Comparison of ENCODE assay signal across 13 mouse cellular contexts in the genomic region with DNA sequence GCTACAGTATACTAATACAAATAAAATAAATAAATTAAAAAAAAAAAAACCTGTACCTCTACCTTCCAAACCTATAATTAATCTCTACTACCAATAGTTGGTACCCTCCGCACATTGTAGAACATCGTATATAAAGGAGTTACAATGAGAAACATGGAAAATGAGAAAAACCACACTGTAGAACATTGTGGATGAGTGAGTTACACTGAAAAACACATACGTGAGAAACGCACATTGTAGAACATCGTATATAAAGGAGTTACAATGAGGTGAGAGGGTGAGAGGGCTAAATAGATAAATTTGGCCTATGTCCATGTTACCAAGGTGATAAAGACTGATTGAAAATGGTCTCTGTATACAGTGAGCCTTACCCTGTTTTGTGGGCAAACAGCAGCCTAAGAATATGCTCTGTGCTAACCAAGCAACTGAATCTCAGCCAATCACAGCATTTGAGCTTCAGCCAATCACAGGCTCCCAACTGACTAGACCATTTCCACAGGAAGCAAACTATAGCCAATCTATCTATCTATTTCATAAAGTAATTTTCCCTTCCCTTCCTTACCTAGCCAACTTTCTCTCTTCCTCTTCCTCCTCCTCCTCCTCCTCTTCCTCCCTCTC. TPM values are rescaled to one million over a fixed set of nuclear protein-coding genes. Genes with fewer than 3 reads are reported as not detected.
DNase-seq lines count a peak whose midpoint lies in the region; ATAC-seq and TF ChIP-seq lines count a peak whose summit lies in the region.
"Had no signal": no experiment of that assay in that cellular context is flagged by ENCODE, and none has a peak within 500 bp of the region (broad histone marks: within the 10 kb centered on the region; RNA-seq: fewer than 3 reads in every experiment).

No protein-coding gene starts in this region.

- no peak overlapping the region for H3K27ac ChIP-seq in intestine, postnatal 0 days (ENCODE audit: low read depth, low read length)
- H3K27ac ChIP-seq in intestine, embryonic 15.5 days = no peak overlapping the region
- no peak overlapping the region for H3K27ac ChIP-seq in gastrocnemius, adult 2 months

- no peak for TF ChIP-seq CTCF in intestine, postnatal 0 days (IDR thresholded peaks at IDR 0.05; ENCODE audit: low read depth)
- no peak for TF ChIP-seq CTCF in gastrocnemius, adult 2 months (IDR thresholded peaks at IDR 0.05)

- H3K27me3 ChIP-seq in intestine, postnatal 0 days (replicated peaks; ENCODE audit: control insufficient read depth, insufficient read depth, low read length) = no peaks in the 10 kb centered on the region
- no peaks in the 10 kb centered on the region for H3K27me3 ChIP-seq in intestine, embryonic 15.5 days (replicated peaks)

- DNase-seq in gastrocnemius, postnatal 14 days = no peak
- DNase-seq in thymus, postnatal 4 days = no peak
- DNase-seq in gastrocnemius, adult 2 months = no peak
- DNase-seq: cerebellum, adult 8-10 months had no signal

- H3K9me3 ChIP-seq in intestine, postnatal 0 days (ENCODE audit: control insufficient read depth) = no peaks in the 10 kb centered on the region
- H3K9me3 ChIP-seq in intestine, embryonic 15.5 days = no peaks in the 10 kb centered on the region

- H3K4me1 ChIP-seq in intestine, postnatal 0 days (replicated peaks; ENCODE audit: control insufficient read depth, insufficient read depth, low read length) = no peaks in the 10 kb centered on the region
- H3K4me1 ChIP-seq in intestine, embryonic 15.5 days (replicated peaks) = no peaks in the 10 kb centered on the region

- WGBS in intestine, postnatal 0 days = 89% methylated on average over 5 of the region's 5 CpGs
- 79% methylated on average over 5 of the region's 5 CpGs for WGBS in intestine, embryonic 15.5 days

- no peaks in the 10 kb centered on the region for H3K36me3 ChIP-seq in intestine, postnatal 0 days (ENCODE audit: control insufficient read depth, insufficient read depth)
- H3K36me3 ChIP-seq in intestine, embryonic 15.5 days = no peaks in the 10 kb centered on the region

- ATAC-seq in intestine, postnatal 0 days = peak; percentile 79
- ATAC-seq in intestine, embryonic 15.5 days = no peak
- ATAC-seq in activated CD4-positive, CD25-positive, alpha-beta regulatory T cell, adult 4 months = peak; percentile 54
- peak; percentile 76 to 80 for ATAC-seq in hematopoietic stem cell, adult 5-6 weeks (replicated peaks in 1 of 2; ENCODE audit: insufficient read depth in 1 of 2, low FRiP score in 2 of 2, low TSS enrichment in 1 of 2, low read depth in 1 of 2, poor library complexity in 2 of 2, severe bottlenecking in 2 of 2)
- peak; percentile 85 for ATAC-seq in monocyte, adult 5-6 weeks (replicated peaks; ENCODE audit: insufficient number of reproducible peaks, low FRiP score, low TSS enrichment, poor library complexity, severe bottlenecking)

- H3K4me2 ChIP-seq in intestine, postnatal 0 days (replicated peaks; ENCODE audit: low read depth) = no peak overlapping the region
- H3K4me2 ChIP-seq in intestine, embryonic 15.5 days (replicated peaks) = no peak overlapping the region

- no peak overlapping the region for H3K9ac ChIP-seq in intestine, postnatal 0 days (ENCODE audit: low read depth, low read length)
- no peak overlapping the region for H3K9ac ChIP-seq in intestine, embryonic 15.5 days

- intact Hi-C loops in gastrocnemius, postnatal 14 days (cut with DNase I; ENCODE audit: low total_unique reads) = no loop called here
- intact Hi-C loops in gastrocnemius, adult 2 months (cut with DNase I) = no loop called here

- no peak overlapping the region for H3K4me3 ChIP-seq in intestine, postnatal 0 days (ENCODE audit: low read depth, low read length)
- no peak overlapping the region for H3K4me3 ChIP-seq in intestine, embryonic 15.5 days (replicated peaks)
- H3K4me3 ChIP-seq in gastrocnemius, adult 2 months = no peak overlapping the region

RNA-seq across cellular contexts. Expression of gene Cyp2b19, which starts 23.0 kb away (rescaled TPM):
- not detected in 2 replicates for polyA plus RNA-seq in intestine, postnatal 0 days (2015; fragmentation: Nextera tagmentation; extraction: Ambion mirVana)
- polyA plus RNA-seq in intestine, embryonic 15.5 days (2015; fragmentation: Nextera tagmentation; extraction: Ambion mirVana) = not detected in 2 replicates
- polyA plus RNA-seq in activated CD4-positive, CD25-positive, alpha-beta regulatory T cell, adult 4 months (2017; shearing (Covaris generic)) = not detected
- total RNA-seq in hematopoietic stem cell, adult 5-6 weeks (2017) = not detected in 2 replicates
- total RNA-seq in monocyte, adult 5-6 weeks (2017) = not detected in 3 replicates
- total RNA-seq in gastrocnemius, postnatal 14 days (2021) = not detected
- total RNA-seq in gastrocnemius, adult 2 months (2021) = not detected
- total RNA-seq: ES-E14 had no signal
- polyA plus RNA-seq: gonadal fat pad, adult 2 months; liver, embryonic 16.5 days; spleen, adult 2 months had no signal

RNA-seq across cellular contexts. Expression of gene Cyp2g1, which starts 28.8 kb away (rescaled TPM):
- polyA plus RNA-seq in intestine, postnatal 0 days (2015; fragmentation: Nextera tagmentation; extraction: Ambion mirVana) = not detected in 2 replicates
- not detected in 2 replicates for polyA plus RNA-seq in intestine, embryonic 15.5 days (2015; fragmentation: Nextera tagmentation; extraction: Ambion mirVana)
- polyA plus RNA-seq in activated CD4-positive, CD25-positive, alpha-beta regulatory T cell, adult 4 months (2017; shearing (Covaris generic)) = not detected
- not detected in 2 replicates for total RNA-seq in hematopoietic stem cell, adult 5-6 weeks (2017)
- not detected in 3 replicates for total RNA-seq in monocyte, adult 5-6 weeks (2017)
- total RNA-seq in gastrocnemius, postnatal 14 days (2021) = not detected
- total RNA-seq in gastrocnemius, adult 2 months (2021) = not detected
- total RNA-seq: ES-E14 had no signal
- polyA plus RNA-seq: gonadal fat pad, adult 2 months; liver, embryonic 16.5 days; spleen, adult 2 months had no signal

RNA-seq across cellular contexts. Expression of gene Cyp2a5, which starts 55.2 kb away (rescaled TPM):
- polyA plus RNA-seq in intestine, postnatal 0 days (2015; fragmentation: Nextera tagmentation; extraction: Ambion mirVana) = not detected in 2 replicates
- polyA plus RNA-seq in intestine, embryonic 15.5 days (2015; fragmentation: Nextera tagmentation; extraction: Ambion mirVana) = not detected in 2 replicates
- polyA plus RNA-seq in activated CD4-positive, CD25-positive, alpha-beta regulatory T cell, adult 4 months (2017; shearing (Covaris generic)) = not detected
- total RNA-seq in hematopoietic stem cell, adult 5-6 weeks (2017) = not detected in 2 replicates
- not detected in 3 replicates for total RNA-seq in monocyte, adult 5-6 weeks (2017)
- not detected for total RNA-seq in gastrocnemius, postnatal 14 days (2021)
- not detected for total RNA-seq in gastrocnemius, adult 2 months (2021)
- total RNA-seq: ES-E14 had no signal
- polyA plus RNA-seq: spleen, adult 2 months had no signal
